Mouse (Mus musculus) erythroblast, embryonic 14.5 days (primary cell): ENCODE results near the gene Dennd2a. TPM values are rescaled to one million over a fixed set of nuclear protein-coding genes. Genes with fewer than 3 reads are reported as not detected.

Experiments
- H3K27me3 ChIP-seq: 2 replicates; pipeline ENCODE4 v1.6.1; 2012; ENCODE audit warnings: inconsistent platforms; ENCODE audit not compliant: control insufficient read depth
- H3K36me3 ChIP-seq: 2 replicates; pipeline ENCODE4 v1.6.1; 2012; ENCODE audit warnings: mild to moderate bottlenecking, inconsistent platforms; ENCODE audit not compliant: control insufficient read depth
- H3K4me1 ChIP-seq: 2 replicates; pipeline ENCODE4 v1.6.1; 2012; ENCODE audit warnings: inconsistent platforms; ENCODE audit not compliant: control insufficient read depth
- H3K4me3 ChIP-seq: replicated peaks from 2 replicates; pipeline ENCODE3; 2012; ENCODE audit warnings: moderate library complexity, mild to moderate bottlenecking, inconsistent platforms
- H3K9me3 ChIP-seq: 2 replicates; pipeline ENCODE4 v1.6.1; 2012; ENCODE audit warnings: low read length, inconsistent platforms, mixed read lengths; ENCODE audit not compliant: control insufficient read depth
- GATA1 ChIP-seq: IDR thresholded peaks from 2 replicates; pipeline ENCODE4 v1.6.1; 2012; ENCODE audit warnings: low read length, inconsistent platforms, mixed read lengths
- TAL1 ChIP-seq: IDR thresholded peaks from 3 replicates; pipeline ENCODE4 v1.6.1; 2012; ENCODE audit warnings: low read length, inconsistent platforms, mixed read lengths
- polyA plus RNA-seq: library from polyadenylated mRNA; stranded (reverse); fragments of >175 nt; gene quantifications from 2 replicates; pipeline ENCODE4 v1.2.3, GENCODE M21; 2012

Gene Dennd2a
- polyA plus RNA-seq, 1 experiment = not detected

- TF ChIP-seq TAL1 (no peak), GATA1 (no peak)
- Histone ChIP-seq H3K4me1 (no peaks in the 10 kb centered on the region), H3K27me3 (no peaks in the 10 kb centered on the region), H3K4me3 (no peak overlapping the region), H3K36me3 (no peaks in the 10 kb centered on the region), H3K9me3 (no peaks in the 10 kb centered on the region)
Observed at GRCm38 (mm10) chr6:39493129-39493714, 64.4 kb downstream of the Dennd2a start.

- H3K36me3 ChIP-seq = no peaks in the 10 kb centered on the region
- H3K4me3 ChIP-seq = no peak overlapping the region
- H3K4me1 ChIP-seq = no peaks in the 10 kb centered on the region
- H3K9me3 ChIP-seq = no peaks in the 10 kb centered on the region
- H3K27me3 ChIP-seq = no peaks in the 10 kb centered on the region
- TF ChIP-seq GATA1 (no peak), TAL1 (no peak)
Observed at GRCm38 (mm10) chr6:39492161-39492560, 65.5 kb downstream of the Dennd2a start.

GRCm38 (mm10) chr6:39491203-39491602 is 66.5 kb downstream of the Dennd2a start:
- TF ChIP-seq GATA1 = no peak
- no peak for TF ChIP-seq TAL1
- Histone ChIP-seq H3K36me3 (no peaks in the 10 kb centered on the region), H3K4me1 (no peaks in the 10 kb centered on the region)

GRCm38 (mm10) chr6:39488292-39488691 is 69.4 kb downstream of the Dennd2a start:
- Histone ChIP-seq H3K9me3 (peaks cover 4% of the 10 kb centered on the region), H3K4me3 (no peak overlapping the region), H3K27me3 (no peaks in the 10 kb centered on the region), H3K36me3 (no peaks in the 10 kb centered on the region), H3K4me1 (no peaks in the 10 kb centered on the region)
- TF ChIP-seq TAL1 (no peak), GATA1 (no peak)

More at GRCm38 (mm10) chr6:39491203-39491602, 66.5 kb downstream of the Dennd2a start:
- Histone ChIP-seq H3K27me3 (no peaks in the 10 kb centered on the region), H3K4me3 (no peak overlapping the region), H3K9me3 (no peaks in the 10 kb centered on the region)

- Histone ChIP-seq H3K27me3 (no peaks in the 10 kb centered on the region), H3K9me3 (peaks cover 4% of the 10 kb centered on the region), H3K4me1 (no peaks in the 10 kb centered on the region), H3K4me3 (no peak overlapping the region), H3K36me3 (no peaks in the 10 kb centered on the region)
- TF ChIP-seq GATA1 (no peak), TAL1 (no peak)
Observed at GRCm38 (mm10) chr6:39483656-39484055, 74.0 kb downstream of the Dennd2a start.

- no peaks in the 10 kb centered on the region for H3K4me1 ChIP-seq
- no peak overlapping the region for H3K4me3 ChIP-seq
- H3K27me3 ChIP-seq = no peaks in the 10 kb centered on the region
- no peaks in the 10 kb centered on the region for H3K36me3 ChIP-seq
- TF ChIP-seq GATA1 (no peak), TAL1 (no peak)
- peaks cover 3% of the 10 kb centered on the region for H3K9me3 ChIP-seq
Observed at GRCm38 (mm10) chr6:39478509-39479150, 79.0 kb downstream of the Dennd2a start.

GRCm38 (mm10) chr6:39476617-39477016 is 81.0 kb downstream of the Dennd2a start:
- Histone ChIP-seq H3K4me3 (no peak overlapping the region), H3K9me3 (no peaks in the 10 kb centered on the region), H3K4me1 (no peaks in the 10 kb centered on the region), H3K36me3 (no peaks in the 10 kb centered on the region), H3K27me3 (no peaks in the 10 kb centered on the region)
- TF ChIP-seq GATA1 = no peak
- TF ChIP-seq TAL1 = no peak

- Histone ChIP-seq H3K9me3 (no peaks in the 10 kb centered on the region), H3K4me3 (no peak overlapping the region), H3K27me3 (no peaks in the 10 kb centered on the region), H3K4me1 (no peaks in the 10 kb centered on the region), H3K36me3 (no peaks in the 10 kb centered on the region)
- TF ChIP-seq TAL1 (no peak), GATA1 (no peak)
Observed at GRCm38 (mm10) chr6:39474424-39474823, 83.2 kb downstream of the Dennd2a start.

GRCm38 (mm10) chr6:39472837-39473236 is 84.8 kb downstream of the Dennd2a start:
- Histone ChIP-seq H3K4me1 (no peaks in the 10 kb centered on the region), H3K27me3 (no peaks in the 10 kb centered on the region), H3K9me3 (no peaks in the 10 kb centered on the region), H3K36me3 (no peaks in the 10 kb centered on the region), H3K4me3 (no peak overlapping the region)
- no peak for TF ChIP-seq TAL1
- TF ChIP-seq GATA1 = no peak
